Mouse (Mus musculus): ENCODE measurements at regions not wholly inside any gene's neighbourhood (a gene's known extent, or its start where the extent isn't known, plus 50 kb on each side); places are given as distances from the start of the nearest gene placed in this dataset.

GRCm38 (mm10) chr17:45834518-45835071 lies 101.0 kb upstream of the 1600014C23Rik start:
- no peak for TF ChIP-seq CTCF (IDR thresholded peaks at IDR 0.05; ENCODE audit: control insufficient read depth, insufficient read depth, insufficient read length)
- no peak for TF ChIP-seq CEBPB (IDR thresholded peaks at IDR 0.05; ENCODE audit: low read depth)
